ENCODE assay signal across 8 mouse cellular contexts in the genomic region with DNA sequence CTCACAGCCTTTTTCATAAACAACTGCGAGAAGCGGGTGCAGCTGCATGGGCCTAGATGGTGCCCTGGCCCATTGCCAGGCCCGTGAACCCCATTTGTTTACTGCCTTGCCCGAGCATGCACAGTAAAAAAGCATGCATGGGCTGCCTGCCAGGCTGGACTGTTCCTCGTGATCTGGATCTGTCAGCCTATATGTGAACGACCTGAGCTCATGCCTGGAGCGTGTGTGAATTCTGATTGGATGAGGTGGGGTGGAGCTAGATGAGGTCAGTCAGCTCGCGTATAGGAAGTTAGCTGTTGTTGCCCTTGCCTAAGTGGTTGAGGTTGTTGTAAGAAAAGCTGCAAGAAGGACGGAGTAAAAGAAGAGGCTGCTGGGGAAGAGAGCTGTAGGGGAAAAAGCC.
DNase-seq lines count a peak whose midpoint lies in the region; ATAC-seq lines count a peak whose summit lies in the region.

No protein-coding gene starts in this region.

- no peak overlapping the region for H3K4me3 ChIP-seq in hindbrain, embryonic 14.5 days (replicated peaks; ENCODE audit: low read length)
- H3K4me3 ChIP-seq in hindbrain, embryonic 10.5 days = no peak overlapping the region
- H3K4me3 ChIP-seq in limb, embryonic 15.5 days = 0 out of 2 replicates have a peak overlapping the region, but pooled peaks have one; percentile 11

- H3K9me3 ChIP-seq in hindbrain, embryonic 14.5 days (ENCODE audit: control insufficient read depth, low read length) = no peaks in the 10 kb centered on the region
- H3K9me3 ChIP-seq in hindbrain, embryonic 10.5 days = no peaks in the 10 kb centered on the region
- H3K9me3 ChIP-seq in limb, embryonic 15.5 days = no peaks in the 10 kb centered on the region

- H3K27ac ChIP-seq in hindbrain, embryonic 14.5 days = no peak overlapping the region
- H3K27ac ChIP-seq in hindbrain, embryonic 10.5 days = no peak overlapping the region
- H3K27ac ChIP-seq in limb, embryonic 15.5 days = no peak overlapping the region

- H3K27me3 ChIP-seq in hindbrain, embryonic 14.5 days (ENCODE audit: control insufficient read depth, insufficient read depth, low read length) = no peaks in the 10 kb centered on the region
- no peaks in the 10 kb centered on the region for H3K27me3 ChIP-seq in hindbrain, embryonic 10.5 days (ENCODE audit: insufficient read depth, poor library complexity, severe bottlenecking)
- no peaks in the 10 kb centered on the region for H3K27me3 ChIP-seq in limb, embryonic 15.5 days

- 62% methylated on average over 10 of the region's 10 CpGs for WGBS in hindbrain, embryonic 14.5 days
- WGBS in hindbrain, embryonic 10.5 days = 85% methylated on average over 10 of the region's 10 CpGs
- WGBS in limb, embryonic 15.5 days = 28% methylated on average over 10 of the region's 10 CpGs

- ATAC-seq in hindbrain, embryonic 14.5 days (ENCODE audit: low FRiP score) = peak; percentile 37; the same call in 1 of the 2 replicates
- no peak for ATAC-seq in limb, embryonic 15.5 days (ENCODE audit: insufficient number of reproducible peaks, low FRiP score, low TSS enrichment, low read depth)
- no peak for ATAC-seq in activated CD4-positive, CD25-positive, alpha-beta regulatory T cell, adult 4 months

- DNase-seq in hindbrain, embryonic 14.5 days (ENCODE audit: low spot score) = peak; percentile 37
- no peak for DNase-seq in hindbrain, embryonic 10.5 days (ENCODE audit: low spot score)
- peak; percentile 34 for DNase-seq in CD4-positive helper T cell, adult 2 months (ENCODE audit: low read depth, low spot score)
- DNase-seq in cerebellum, adult 8-10 months = peak; percentile 5
- peak; percentile 52 to 70 for DNase-seq in urinary bladder, postnatal 36 days (ENCODE audit: low spot score in 2 of 2)
- no peak for DNase-seq in thymus, postnatal 10 days (ENCODE audit: low spot score in 2 of 2)

- H3K9ac ChIP-seq in hindbrain, embryonic 14.5 days = no peak overlapping the region
- no peak overlapping the region for H3K9ac ChIP-seq in limb, embryonic 15.5 days

- H3K36me3 ChIP-seq in hindbrain, embryonic 14.5 days (replicated peaks; ENCODE audit: control insufficient read depth, insufficient read depth) = no peaks in the 10 kb centered on the region
- H3K36me3 ChIP-seq in hindbrain, embryonic 10.5 days = no peaks in the 10 kb centered on the region
- no peaks in the 10 kb centered on the region for H3K36me3 ChIP-seq in limb, embryonic 15.5 days

- 0 out of 2 replicates have a peak overlapping the region, but pooled peaks have one; percentile 11 for H3K4me2 ChIP-seq in hindbrain, embryonic 14.5 days (replicated peaks)
- H3K4me2 ChIP-seq in limb, embryonic 15.5 days = peak overlapping the region; percentile 31; the same call in 1 of the 2 replicates

- H3K4me1 ChIP-seq in hindbrain, embryonic 14.5 days (replicated peaks; ENCODE audit: control insufficient read depth, insufficient read depth, low read length) = no peaks in the 10 kb centered on the region
- 0 out of 2 replicates have a peak, but pooled peaks cover 3% of the 10 kb centered on the region for H3K4me1 ChIP-seq in hindbrain, embryonic 10.5 days (replicated peaks)
- peaks cover 3% of the 10 kb centered on the region; the same call in 1 of the 2 replicates for H3K4me1 ChIP-seq in limb, embryonic 15.5 days

Comparison
In these comparisons a context has a peak if more than half of its experiments do, and no peak if none do; other contexts are left out.
1. DNase-seq: peak in hindbrain, embryonic 14.5 days (single experiment), CD4-positive helper T cell, adult 2 months (single experiment), cerebellum, adult 8-10 months (single experiment) and urinary bladder, postnatal 36 days (2 of 2); none in hindbrain, embryonic 10.5 days (single experiment) and thymus, postnatal 10 days (0 of 2).